Mouse (Mus musculus) heart, embryonic 11.5 days (tissue): ENCODE measurements around the gene Srd5a1. TPM values are rescaled to one million over a fixed set of nuclear protein-coding genes. Genes with fewer than 3 reads are reported as not detected.
A peak's percentile ranks its signal among the peaks of the same experiment; 100 is the strongest.

Source experiments
- ATAC-seq: fragments of 200-750 bp; cut with Nextera tagmentation; replicated peaks from 2 replicates; pipeline ENCODE4 v1.8.0; 2017; ENCODE audit warnings: moderate library complexity; ENCODE audit not compliant: insufficient number of reproducible peaks, low FRiP score, low TSS enrichment
- H3K27ac ChIP-seq: fragments of 300-500 bp; sonication (generic); 2 replicates; pipeline ENCODE4 v1.5.1; 2014; ENCODE audit warnings: mild to moderate bottlenecking, low read depth, low read length
- H3K27me3 ChIP-seq: fragments of 300-500 bp; sonication (generic); 2 replicates; pipeline ENCODE4 v1.6.1; 2014; ENCODE audit warnings: mild to moderate bottlenecking, low read length, mixed read lengths; ENCODE audit not compliant: control insufficient read depth, insufficient read depth
- H3K36me3 ChIP-seq: fragments of 300-500 bp; sonication (generic); 2 replicates; pipeline ENCODE4 v1.6.1; 2014; ENCODE audit warnings: mild to moderate bottlenecking, low read length, moderate library complexity, mixed read lengths; ENCODE audit not compliant: control insufficient read depth, insufficient read depth
- H3K4me1 ChIP-seq: fragments of 300-500 bp; sonication (generic); 2 replicates; pipeline ENCODE4 v1.6.1; 2014; ENCODE audit warnings: low read length; ENCODE audit not compliant: control insufficient read depth, insufficient read depth
- H3K4me2 ChIP-seq: fragments of 300-500 bp; sonication (generic); 2 replicates; pipeline ENCODE4 v1.6.1; 2014; ENCODE audit warnings: mild to moderate bottlenecking, moderate library complexity
- H3K4me3 ChIP-seq: fragments of 300-500 bp; sonication (generic); 2 replicates; pipeline ENCODE4 v1.5.1; 2014; ENCODE audit warnings: low read depth, low read length
- H3K9ac ChIP-seq: fragments of 300-500 bp; sonication (generic); 2 replicates; pipeline ENCODE4 v1.6.1; 2014; ENCODE audit warnings: mild to moderate bottlenecking, low read depth, low read length, moderate library complexity
- H3K9me3 ChIP-seq: fragments of 300-500 bp; sonication (generic); replicated peaks from 2 replicates; pipeline ENCODE4 v1.6.1; 2016; ENCODE audit warnings: low read length; ENCODE audit not compliant: control insufficient read depth
- WGBS: fragments of 180-500 bp; shearing (Covaris S2); extraction: QIAGEN DNeasy Blood & Tissue Kit; methylation state at CpG from one replicate; pipeline ENCODE4 v1.1.7; 2014; ENCODE audit not compliant: insufficient replicate concordance; 5-methylcytosine and 5-hydroxymethylcytosine counted together
- polyA plus RNA-seq: library from polyadenylated mRNA; unstranded; fragments of >200 nt; fragmentation: Nextera tagmentation; extraction: Ambion mirVana; gene quantifications from 2 replicates; pipeline ENCODE4 v1.2.1, GENCODE M21; 2014

Srd5a1 gene
- 6.3 and 8.3 TPM in 2 replicates for polyA plus RNA-seq

GRCm38 (mm10) chr13:69611398-69612174 lies at the start of gene Srd5a1:
Gene Srd5a1, minus strand, starts transcription at chr13:69611442.
- ATAC-seq: peak; percentile 99
- Histone ChIP-seq H3K4me1 (peaks cover 8% of the 10 kb centered on the region), H3K4me3 (peak within 1 kb of the TSS; percentile 98), H3K27me3 (peaks cover 6% of the 10 kb centered on the region; the same call in 1 of the 2 replicates), H3K36me3 (peaks cover 14% of the 10 kb centered on the region; the same call in 1 of the 2 replicates), H3K4me2 (peak within 1 kb of the TSS; percentile 98), H3K9me3 (no peaks in the 10 kb centered on the region), H3K9ac (peak within 1 kb of the TSS; percentile 91), H3K27ac (peak within 1 kb of the TSS; percentile 62; the same call in 1 of the 2 replicates)
- under 1% methylated on average over 69 of the region's 69 CpGs for WGBS

- WGBS: 62% methylated on average over 3 of the region's 3 CpGs
- H3K4me3 ChIP-seq: no peak overlapping the region
- no peaks in the 10 kb centered on the region for H3K36me3 ChIP-seq
- H3K4me2 ChIP-seq: no peak overlapping the region
- no peaks in the 10 kb centered on the region for H3K9me3 ChIP-seq
- H3K9ac ChIP-seq: no peak overlapping the region
- no peaks in the 10 kb centered on the region for H3K4me1 ChIP-seq
- H3K27ac ChIP-seq: no peak overlapping the region
- no peaks in the 10 kb centered on the region for H3K27me3 ChIP-seq
- no peak for ATAC-seq
Observed at GRCm38 (mm10) chr13:69654508-69654907, 43.3 kb upstream of the Srd5a1 start.

GRCm38 (mm10) chr13:69646481-69646880 lies 35.2 kb upstream of the Srd5a1 start:
- H3K27ac ChIP-seq: no peak overlapping the region
- WGBS: 79% methylated on average over 9 of the region's 9 CpGs
- H3K4me1 ChIP-seq: no peaks in the 10 kb centered on the region
- H3K4me2 ChIP-seq: no peak overlapping the region
- H3K9ac ChIP-seq: no peak overlapping the region
- no peak overlapping the region for H3K4me3 ChIP-seq
- no peaks in the 10 kb centered on the region for H3K27me3 ChIP-seq
- H3K36me3 ChIP-seq: no peaks in the 10 kb centered on the region
- no peak for ATAC-seq
- no peaks in the 10 kb centered on the region for H3K9me3 ChIP-seq

GRCm38 (mm10) chr13:69645694-69646423 lies 34.6 kb upstream of the Srd5a1 start:
- Histone ChIP-seq H3K4me2 (no peak overlapping the region), H3K27ac (no peak overlapping the region), H3K27me3 (no peaks in the 10 kb centered on the region), H3K4me3 (no peak overlapping the region), H3K36me3 (no peaks in the 10 kb centered on the region), H3K9ac (no peak overlapping the region), H3K9me3 (no peaks in the 10 kb centered on the region), H3K4me1 (no peaks in the 10 kb centered on the region)
- 75% methylated on average over 13 of the region's 13 CpGs for WGBS
- no peak for ATAC-seq

- ATAC-seq: 0 out of 2 replicates have a peak, but pooled peaks have one; percentile 26
- Histone ChIP-seq H3K4me2 (no peak overlapping the region), H3K9me3 (no peaks in the 10 kb centered on the region), H3K36me3 (no peaks in the 10 kb centered on the region), H3K27ac (no peak overlapping the region), H3K27me3 (no peaks in the 10 kb centered on the region), H3K4me3 (no peak overlapping the region), H3K4me1 (no peaks in the 10 kb centered on the region), H3K9ac (no peak overlapping the region)
- WGBS: 77% methylated on average over 13 of the region's 13 CpGs
Observed at GRCm38 (mm10) chr13:69644427-69645166, 33.4 kb upstream of the Srd5a1 start.

- Histone ChIP-seq H3K4me2 (no peak overlapping the region), H3K4me3 (no peak overlapping the region), H3K4me1 (no peaks in the 10 kb centered on the region), H3K27me3 (no peaks in the 10 kb centered on the region), H3K9me3 (no peaks in the 10 kb centered on the region), H3K27ac (no peak overlapping the region), H3K36me3 (no peaks in the 10 kb centered on the region), H3K9ac (no peak overlapping the region)
- 84% methylated on average over 2 of the region's 2 CpGs for WGBS
- no peak for ATAC-seq
Observed at GRCm38 (mm10) chr13:69643937-69644336, 32.7 kb upstream of the Srd5a1 start.

- ATAC-seq: no peak
- Histone ChIP-seq H3K27me3 (no peaks in the 10 kb centered on the region), H3K4me1 (no peaks in the 10 kb centered on the region), H3K4me2 (no peak overlapping the region), H3K36me3 (no peaks in the 10 kb centered on the region), H3K27ac (no peak overlapping the region), H3K9me3 (no peaks in the 10 kb centered on the region), H3K9ac (no peak overlapping the region), H3K4me3 (no peak overlapping the region)
- 62% methylated on average over 5 of the region's 5 CpGs for WGBS
Observed at GRCm38 (mm10) chr13:69642656-69643216, 31.5 kb upstream of the Srd5a1 start.

GRCm38 (mm10) chr13:69641017-69641416 lies 29.8 kb upstream of the Srd5a1 start:
- 87% methylated on average over 3 of the region's 3 CpGs for WGBS
- no peak for ATAC-seq
- peaks cover 2% of the 10 kb centered on the region; the same call in 1 of the 2 replicates for H3K36me3 ChIP-seq
- H3K9ac ChIP-seq: no peak overlapping the region
- no peak overlapping the region for H3K27ac ChIP-seq
- H3K4me3 ChIP-seq: no peak overlapping the region
- H3K4me2 ChIP-seq: no peak overlapping the region
- no peaks in the 10 kb centered on the region for H3K9me3 ChIP-seq
- H3K4me1 ChIP-seq: no peaks in the 10 kb centered on the region
- H3K27me3 ChIP-seq: no peaks in the 10 kb centered on the region
